Mouse (Mus musculus) liver, embryonic 14 days (tissue): Measurements from ENCODE around the gene Ctsr. TPM values are rescaled to one million over a fixed set of nuclear protein-coding genes. Genes with fewer than 3 reads are reported as not detected.

ENCODE experiments used
- polyA plus RNA-seq: library from polyadenylated mRNA; depleted of rRNA; stranded (reverse); fragments of >200 nt; gene quantifications from 2 replicates; pipeline ENCODE4 v1.2.3, GENCODE M21; 2012; rRNA removed

The Ctsr gene
- polyA plus RNA-seq: not detected in 2 replicates

GRCm38 (mm10) chr13:61164156-61164555 is at the start of gene Ctsr:
TSS of gene Ctsr (minus strand) at chr13:61164256.

GRCm38 (mm10) chr13:61203310-61203709 is 39.3 kb upstream of the Ctsr start, which contains the start of gene Cts6:
TSS of gene Cts6 (minus strand) at chr13:61203410.

Other genes starting within 250 kb of the Ctsr start
- not detected in 2 replicates for gene Gm49393, start 228.7 kb downstream of the Ctsr start, polyA plus RNA-seq
- gene Gm49391, start 227.7 kb downstream of the Ctsr start, polyA plus RNA-seq: 5.8 and 6.1 TPM in 2 replicates
- 16.9 and 18.1 TPM in 2 replicates for gene Ctla2a, start 227.6 kb downstream of the Ctsr start, polyA plus RNA-seq
- 0.69 and 2.2 TPM in 2 replicates for gene Tpbpa, start 222.3 kb downstream of the Ctsr start, polyA plus RNA-seq
- gene Ctsj, start 158.3 kb downstream of the Ctsr start, polyA plus RNA-seq: 0.05 and 0.20 TPM in 2 replicates
- 0.03 and 0.15 TPM in 2 replicates for gene Ctsq, start 123.6 kb downstream of the Ctsr start, polyA plus RNA-seq
- not detected in 2 replicates for gene Cts6, start 39.2 kb upstream of the Ctsr start, polyA plus RNA-seq
- gene Cts8, start 91.1 kb upstream of the Ctsr start, polyA plus RNA-seq: not detected in 2 replicates
- not detected in 2 replicates for gene Gm49398, start 124.6 kb upstream of the Ctsr start, polyA plus RNA-seq
- not detected in 2 replicates for gene Cts7, start 193.9 kb upstream of the Ctsr start, polyA plus RNA-seq